Mouse (Mus musculus): Measurements from ENCODE around the gene Hmga2. TPM values are rescaled to one million over a fixed set of nuclear protein-coding genes. Genes with fewer than 3 reads are reported as not detected.
A peak's percentile ranks its signal among the peaks of the same experiment; 100 is the strongest.

The Hmga2 gene
- polyA plus RNA-seq, 1 experiment = 40.7 TPM

- no peaks in the 10 kb centered on the region for H3K36me3 ChIP-seq (ENCODE audit: control insufficient read depth, insufficient read depth, low read length, poor library complexity, severe bottlenecking)
Observed at GRCm38 (mm10) chr10:120472606-120473005, 3.7 kb downstream of the Hmga2 start.

DNA sequence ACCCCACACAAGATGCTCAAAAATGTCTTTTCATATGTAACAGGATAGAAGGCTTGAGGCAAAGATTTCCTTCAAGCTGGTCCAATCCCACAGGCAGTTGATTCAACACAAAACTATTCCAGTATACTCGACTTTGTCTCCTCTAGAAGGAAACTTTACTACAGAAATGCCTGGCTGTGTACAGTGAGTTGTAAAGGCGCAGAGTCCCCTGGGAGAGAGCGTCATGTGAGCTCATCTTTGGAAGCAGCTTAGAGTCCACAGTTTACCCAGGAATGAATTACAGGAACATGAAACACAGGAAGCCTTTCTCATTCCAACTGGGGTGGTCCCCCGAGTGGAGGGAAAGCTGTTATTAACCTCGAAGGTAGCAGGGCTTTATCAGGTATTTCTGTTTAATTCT, 11.1 kb downstream of the Hmga2 start:
- Histone ChIP-seq H3K27me3 (ENCODE audit: control insufficient read depth, insufficient read depth, low read length, poor library complexity, severe bottlenecking) (0 out of 2 replicates have a peak, but pooled peaks cover 2% of the 10 kb centered on the region), H3K4me3 (ENCODE audit: low read depth, low read length) (no peak overlapping the region), H3K9me3 (replicated peaks; ENCODE audit: control insufficient read depth, insufficient read depth, low read length, poor library complexity, severe bottlenecking) (no peaks in the 10 kb centered on the region), H3K36me3 (ENCODE audit: control insufficient read depth, insufficient read depth, low read length, poor library complexity, severe bottlenecking) (no peaks in the 10 kb centered on the region), H3K27ac (ENCODE audit: insufficient read depth, low read length) (no peak overlapping the region), H3K9ac (ENCODE audit: low read depth, poor library complexity, severe bottlenecking) (no peak overlapping the region), H3K4me1 (ENCODE audit: control insufficient read depth, insufficient read depth, low read length) (peaks cover 2% of the 10 kb centered on the region)
- TF ChIP-seq EP300 (IDR thresholded peaks at IDR 0.05; ENCODE audit: insufficient read depth, low read depth, low read length) (no peak), POLR2A (IDR thresholded peaks at IDR 0.05; ENCODE audit: insufficient read depth, low read length) (no peak), CTCF (IDR thresholded peaks at IDR 0.05; ENCODE audit: low read depth, low read length) (no peak)

More at GRCm38 (mm10) chr10:120472606-120473005, 3.7 kb downstream of the Hmga2 start:
- H3K27me3 ChIP-seq (ENCODE audit: control insufficient read depth, insufficient read depth, low read length, poor library complexity, severe bottlenecking) = peaks cover 29% of the 10 kb centered on the region
- no peaks in the 10 kb centered on the region for H3K9me3 ChIP-seq (replicated peaks; ENCODE audit: control insufficient read depth, insufficient read depth, low read length, poor library complexity, severe bottlenecking)
- H3K9ac ChIP-seq (ENCODE audit: low read depth, poor library complexity, severe bottlenecking) = no peak overlapping the region
- no peak overlapping the region for H3K4me3 ChIP-seq (ENCODE audit: low read depth, low read length)
- no peak for TF ChIP-seq EP300 (IDR thresholded peaks at IDR 0.05; ENCODE audit: insufficient read depth, low read depth, low read length)
- no peak for TF ChIP-seq CTCF (IDR thresholded peaks at IDR 0.05; ENCODE audit: low read depth, low read length)
- no peak for TF ChIP-seq POLR2A (IDR thresholded peaks at IDR 0.05; ENCODE audit: insufficient read depth, low read length)
- no peak overlapping the region for H3K27ac ChIP-seq (ENCODE audit: insufficient read depth, low read length)
- no peaks in the 10 kb centered on the region for H3K4me1 ChIP-seq (ENCODE audit: control insufficient read depth, insufficient read depth, low read length)

DNA sequence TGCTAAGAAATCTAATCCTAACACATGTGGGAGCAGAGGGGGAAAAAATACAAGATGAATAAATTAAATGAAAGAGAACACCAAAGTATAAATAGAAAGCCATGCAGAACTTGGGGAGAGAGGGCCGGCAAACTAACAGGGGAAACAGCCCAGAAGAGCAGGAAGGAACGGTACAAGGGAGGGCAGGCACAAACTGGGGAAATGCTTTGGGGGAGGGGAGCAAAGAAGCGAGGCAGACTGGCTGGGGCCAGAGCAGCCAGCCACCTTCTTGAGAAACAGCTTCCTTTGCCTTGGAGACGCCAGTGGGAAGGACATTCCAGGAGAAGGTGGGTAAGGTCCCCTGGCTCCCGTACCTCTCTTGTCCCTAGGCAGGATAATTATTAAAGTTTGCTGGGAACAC, 14.5 kb downstream of the Hmga2 start:
- TF ChIP-seq EP300 (IDR thresholded peaks at IDR 0.05; ENCODE audit: insufficient read depth, low read depth, low read length) (no peak), POLR2A (IDR thresholded peaks at IDR 0.05; ENCODE audit: insufficient read depth, low read length) (no peak), CTCF (IDR thresholded peaks at IDR 0.05; ENCODE audit: low read depth, low read length) (no peak)
- H3K9ac ChIP-seq (ENCODE audit: low read depth, poor library complexity, severe bottlenecking) = no peak overlapping the region
- no peaks in the 10 kb centered on the region for H3K9me3 ChIP-seq (replicated peaks; ENCODE audit: control insufficient read depth, insufficient read depth, low read length, poor library complexity, severe bottlenecking)
- H3K4me3 ChIP-seq (ENCODE audit: low read depth, low read length) = no peak overlapping the region
- peaks cover 2% of the 10 kb centered on the region; the same call in 1 of the 2 replicates for H3K27me3 ChIP-seq (ENCODE audit: control insufficient read depth, insufficient read depth, low read length, poor library complexity, severe bottlenecking)
- H3K36me3 ChIP-seq (ENCODE audit: control insufficient read depth, insufficient read depth, low read length, poor library complexity, severe bottlenecking) = no peaks in the 10 kb centered on the region
- H3K27ac ChIP-seq (ENCODE audit: insufficient read depth, low read length) = no peak overlapping the region
- H3K4me1 ChIP-seq (ENCODE audit: control insufficient read depth, insufficient read depth, low read length) = peaks cover 2% of the 10 kb centered on the region

DNA sequence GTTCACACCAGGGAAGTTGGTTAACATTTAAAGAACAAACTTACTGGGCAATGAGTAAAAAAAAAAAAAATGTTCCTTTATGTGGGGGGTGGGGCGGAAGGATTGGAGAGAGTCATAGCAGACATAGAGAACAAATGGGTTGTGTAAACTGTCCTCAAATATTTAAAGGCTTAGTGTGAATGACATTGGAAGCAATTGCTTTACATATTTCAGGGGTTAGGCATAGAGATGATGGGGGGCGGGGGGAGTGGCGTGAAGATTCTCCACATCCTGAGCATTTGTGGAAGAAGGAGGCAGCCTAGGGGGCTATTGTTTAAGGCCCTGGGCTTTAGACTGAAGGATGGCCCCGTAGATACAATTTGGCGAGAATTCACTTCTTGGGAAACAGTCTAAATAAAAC, 15.0 kb downstream of the Hmga2 start:
- no peak for TF ChIP-seq CTCF (IDR thresholded peaks at IDR 0.05; ENCODE audit: low read depth, low read length)
- no peak for TF ChIP-seq POLR2A (IDR thresholded peaks at IDR 0.05; ENCODE audit: insufficient read depth, low read length)
- TF ChIP-seq EP300 (IDR thresholded peaks at IDR 0.05; ENCODE audit: insufficient read depth, low read depth, low read length) = no peak
- Histone ChIP-seq H3K4me1 (ENCODE audit: control insufficient read depth, insufficient read depth, low read length) (peaks cover 2% of the 10 kb centered on the region), H3K27ac (ENCODE audit: insufficient read depth, low read length) (no peak overlapping the region), H3K9ac (ENCODE audit: low read depth, poor library complexity, severe bottlenecking) (no peak overlapping the region), H3K36me3 (ENCODE audit: control insufficient read depth, insufficient read depth, low read length, poor library complexity, severe bottlenecking) (no peaks in the 10 kb centered on the region), H3K9me3 (replicated peaks; ENCODE audit: control insufficient read depth, insufficient read depth, low read length, poor library complexity, severe bottlenecking) (no peaks in the 10 kb centered on the region), H3K4me3 (ENCODE audit: low read depth, low read length) (no peak overlapping the region), H3K27me3 (ENCODE audit: control insufficient read depth, insufficient read depth, low read length, poor library complexity, severe bottlenecking) (peaks cover 2% of the 10 kb centered on the region; the same call in 1 of the 2 replicates)

GRCm38 (mm10) chr10:120458866-120459265, 17.4 kb downstream of the Hmga2 start:
- H3K4me1 ChIP-seq (ENCODE audit: control insufficient read depth, insufficient read depth, low read length) = peaks cover 2% of the 10 kb centered on the region
- no peak for TF ChIP-seq EP300 (IDR thresholded peaks at IDR 0.05; ENCODE audit: insufficient read depth, low read depth, low read length)
- no peak for TF ChIP-seq POLR2A (IDR thresholded peaks at IDR 0.05; ENCODE audit: insufficient read depth, low read length)
- TF ChIP-seq CTCF (IDR thresholded peaks at IDR 0.05; ENCODE audit: low read depth, low read length) = no peak
- no peak overlapping the region for H3K27ac ChIP-seq (ENCODE audit: insufficient read depth, low read length)
- no peak overlapping the region for H3K4me3 ChIP-seq (ENCODE audit: low read depth, low read length)
- no peaks in the 10 kb centered on the region for H3K9me3 ChIP-seq (replicated peaks; ENCODE audit: control insufficient read depth, insufficient read depth, low read length, poor library complexity, severe bottlenecking)
- no peaks in the 10 kb centered on the region; the same call in 1 of the 2 replicates for H3K27me3 ChIP-seq (ENCODE audit: control insufficient read depth, insufficient read depth, low read length, poor library complexity, severe bottlenecking)
- H3K36me3 ChIP-seq (ENCODE audit: control insufficient read depth, insufficient read depth, low read length, poor library complexity, severe bottlenecking) = no peaks in the 10 kb centered on the region
- H3K9ac ChIP-seq (ENCODE audit: low read depth, poor library complexity, severe bottlenecking) = no peak overlapping the region

DNA sequence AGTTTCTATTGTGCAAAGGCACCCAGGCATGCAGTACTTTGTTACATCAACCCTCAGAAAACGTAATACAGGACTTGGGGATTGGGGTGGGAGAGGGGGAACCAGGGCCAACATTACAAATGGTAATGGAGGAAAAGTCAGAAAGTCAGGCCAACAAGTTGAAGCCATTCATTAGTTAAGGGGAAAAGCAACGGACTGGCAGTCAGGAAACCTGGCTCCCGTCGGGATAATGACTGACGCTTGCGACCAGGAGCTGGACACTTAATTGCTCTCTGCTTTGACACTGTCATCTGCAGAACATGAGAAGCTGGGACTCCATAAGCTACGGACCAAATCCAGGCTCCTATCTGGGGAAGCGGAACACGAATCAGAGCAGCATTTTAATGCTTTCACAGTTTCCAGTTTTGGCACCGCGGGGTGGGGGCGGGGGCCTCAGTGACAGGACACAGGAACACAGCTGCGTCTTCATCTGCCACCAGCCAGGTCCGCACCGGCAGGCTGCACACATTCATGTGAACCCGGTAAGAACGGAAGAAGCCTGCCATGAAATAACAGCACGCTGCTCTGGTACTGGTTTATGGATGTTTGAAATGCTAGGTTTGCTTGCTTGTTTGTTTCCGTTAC, 26.5 kb downstream of the Hmga2 start:
- Histone ChIP-seq H3K27ac (ENCODE audit: insufficient read depth, low read length) (no peak overlapping the region), H3K9me3 (replicated peaks; ENCODE audit: control insufficient read depth, insufficient read depth, low read length, poor library complexity, severe bottlenecking) (no peaks in the 10 kb centered on the region), H3K4me3 (ENCODE audit: low read depth, low read length) (peak overlapping the region; percentile 7; the same call in 1 of the 2 replicates), H3K27me3 (ENCODE audit: control insufficient read depth, insufficient read depth, low read length, poor library complexity, severe bottlenecking) (no peaks in the 10 kb centered on the region; the same call in 1 of the 2 replicates), H3K4me1 (ENCODE audit: control insufficient read depth, insufficient read depth, low read length) (no peaks in the 10 kb centered on the region), H3K36me3 (ENCODE audit: control insufficient read depth, insufficient read depth, low read length, poor library complexity, severe bottlenecking) (no peaks in the 10 kb centered on the region), H3K9ac (ENCODE audit: low read depth, poor library complexity, severe bottlenecking) (no peak overlapping the region)
- TF ChIP-seq CTCF (IDR thresholded peaks at IDR 0.05; ENCODE audit: low read depth, low read length) (no peak), EP300 (IDR thresholded peaks at IDR 0.05; ENCODE audit: insufficient read depth, low read depth, low read length) (no peak), POLR2A (IDR thresholded peaks at IDR 0.05; ENCODE audit: insufficient read depth, low read length) (no peak)

Data from ES-Bruce4 (cell line).